Mouse (Mus musculus) liver, embryonic 14.5 days (tissue): ENCODE measurements at regions not wholly inside any gene's neighbourhood (a gene's known extent, or its start where the extent isn't known, plus 50 kb on each side); places are given as distances from the start of the nearest gene placed in this dataset.
A peak's percentile ranks its signal among the peaks of the same experiment; 100 is the strongest.
"Not testable (repeated sequence)": the region's sequence is repeated elsewhere in the genome, so short reads cannot be mapped to it uniquely, and the experiment has no call there.

Experiments
- ATAC-seq: fragments of 200-750 bp; cut with Nextera tagmentation; 2 replicates; pipeline ENCODE4 v1.8.0; 2017; ENCODE audit warnings: moderate number of reproducible peaks, mild to moderate bottlenecking, moderate library complexity; ENCODE audit not compliant: insufficient read depth
- DNase-seq, 3 experiments: peaks; one replicate each; pipeline ENCODE4 v3.0.0-alpha.2; 2012 to 2013; ENCODE audit warnings: low read depth in 3 of 3, low spot score in 3 of 3
- H3K27ac ChIP-seq: fragments of 300-500 bp; sonication (generic); 2 replicates; pipeline ENCODE4 v1.5.1; 2014; ENCODE audit warnings: moderate library complexity, mild to moderate bottlenecking, control low read depth, inconsistent platforms
- H3K27me3 ChIP-seq: fragments of 300-500 bp; sonication (generic); 2 replicates; pipeline ENCODE4 v1.6.1; 2014; ENCODE audit warnings: mild to moderate bottlenecking, low read length, moderate library complexity; ENCODE audit not compliant: control insufficient read depth, insufficient read depth
- H3K36me3 ChIP-seq: fragments of 300-500 bp; sonication (generic); replicated peaks from 2 replicates; pipeline ENCODE4 v1.6.1; 2014; ENCODE audit warnings: low read depth; ENCODE audit not compliant: control insufficient read depth, insufficient read depth
- H3K4me1 ChIP-seq, 2 experiments: fragments of 200-500 bp in 1 of 2; fragments of 300-500 bp in 1 of 2; sonication (generic) in 1 of 2; replicated peaks; 2 replicates each; pipeline ENCODE4 v1.6.1; 2012 to 2014; ENCODE audit warnings: antibody characterized with exemption in 1 of 2, inconsistent platforms in 1 of 2, low read length in 1 of 2; ENCODE audit not compliant: control insufficient read depth in 2 of 2, insufficient read depth in 2 of 2
- H3K4me2 ChIP-seq: fragments of 300-500 bp; sonication (generic); 2 replicates; pipeline ENCODE4 v1.6.1; 2014; ENCODE audit warnings: low read depth, mild to moderate bottlenecking, control low read depth, moderate library complexity
- H3K4me3 ChIP-seq, 2 experiments: fragments of 200-500 bp in 1 of 2; fragments of 300-500 bp in 1 of 2; sonication (generic) in 1 of 2; 2 replicates each; pipeline ENCODE4 v1.5.1; 2012 to 2014; ENCODE audit warnings: low read depth in 2 of 2, low read length in 2 of 2, mild to moderate bottlenecking in 2 of 2, control low read depth in 1 of 2, inconsistent platforms in 1 of 2, moderate library complexity in 1 of 2; ENCODE audit not compliant: insufficient read depth in 1 of 2
- H3K9ac ChIP-seq: fragments of 300-500 bp; sonication (generic); replicated peaks from 2 replicates; pipeline ENCODE4 v1.6.1; 2014; ENCODE audit warnings: mild to moderate bottlenecking, control low read depth, moderate library complexity
- H3K9me3 ChIP-seq: fragments of 300-500 bp; sonication (generic); 2 replicates; pipeline ENCODE4 v1.6.1; 2016; ENCODE audit warnings: low read length, mixed read lengths; ENCODE audit not compliant: control insufficient read depth
- CTCF ChIP-seq: IDR thresholded peaks from 2 replicates; pipeline ENCODE4 v1.5.1; 2016; ENCODE audit warnings: antibody characterized with exemption, low read depth, control low read depth
- EP300 ChIP-seq: IDR thresholded peaks from 2 replicates; pipeline ENCODE4 v1.6.1; 2016; ENCODE audit warnings: antibody characterized with exemption, low read depth
- WGBS: fragments of 180-500 bp; shearing (Covaris S2); extraction: QIAGEN DNeasy Blood & Tissue Kit; methylation state at CpG from one replicate; pipeline ENCODE4 v1.1.7; 2014; ENCODE audit not compliant: insufficient replicate concordance; 5-methylcytosine and 5-hydroxymethylcytosine counted together

DNA sequence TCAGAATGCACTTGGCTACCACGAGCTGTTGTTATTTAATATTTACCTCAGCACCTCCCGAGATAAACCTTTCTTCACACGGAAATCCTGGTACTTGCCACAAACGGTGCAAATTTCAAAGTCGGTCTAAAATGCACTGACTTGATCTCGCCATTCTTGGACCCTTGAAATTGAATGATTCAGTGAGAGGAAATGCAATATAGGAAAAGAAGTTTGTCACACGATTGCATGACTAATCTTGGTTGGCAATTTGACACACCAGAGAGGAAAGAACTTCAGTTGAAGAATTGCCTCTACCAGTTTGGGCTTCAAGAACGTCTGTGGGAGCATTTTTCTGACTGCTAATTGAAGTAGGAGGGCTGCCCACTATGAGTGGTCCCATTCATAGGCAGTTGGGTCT lies 93.4 kb upstream of the Cobl start:
- Histone ChIP-seq H3K27ac (no peak overlapping the region), H3K4me2 (no peak overlapping the region), H3K27me3 (no peaks in the 10 kb centered on the region), H3K4me3 (no peak overlapping the region), H3K9ac (no peak overlapping the region), H3K9me3 (no peaks in the 10 kb centered on the region), H3K36me3 (no peaks in the 10 kb centered on the region), H3K4me1 (no peaks in the 10 kb centered on the region)
- ATAC-seq (no peak), DNase-seq (no peak)
- WGBS, result 49% methylated on average over 8 of the region's 8 CpGs
- TF ChIP-seq EP300 (no peak), CTCF (no peak)

DNA sequence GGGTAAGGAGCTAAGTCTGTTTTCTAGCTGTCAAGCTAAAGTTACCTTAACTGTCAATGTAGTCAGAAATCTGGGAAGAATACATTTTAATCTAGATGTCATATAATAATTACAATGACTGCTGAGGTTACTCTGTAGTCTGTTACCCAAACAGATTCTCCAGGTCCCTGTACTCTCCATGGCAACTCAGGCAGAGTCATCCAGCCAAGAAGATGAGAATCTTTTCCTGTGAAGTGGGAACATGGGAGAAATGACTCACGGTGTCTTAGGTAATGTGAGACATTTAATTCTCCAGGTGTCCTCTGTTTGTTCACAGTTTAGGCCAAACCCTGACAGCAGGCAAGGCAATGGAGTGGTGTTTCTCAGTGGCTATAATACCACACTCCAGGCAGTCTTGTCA lies 81.0 kb upstream of the Cobl start:
- 56% methylated on average over 1 of the region's 1 CpGs for WGBS
- Histone ChIP-seq H3K4me3 (no peak overlapping the region), H3K9me3 (no peaks in the 10 kb centered on the region), H3K9ac (no peak overlapping the region), H3K36me3 (no peaks in the 10 kb centered on the region), H3K27ac (no peak overlapping the region), H3K27me3 (no peaks in the 10 kb centered on the region), H3K4me1 (no peaks in the 10 kb centered on the region), H3K4me2 (no peak overlapping the region)
- TF ChIP-seq CTCF, result no peak
- no peak for TF ChIP-seq EP300
- DNase-seq (no peak), ATAC-seq (no peak)

DNA sequence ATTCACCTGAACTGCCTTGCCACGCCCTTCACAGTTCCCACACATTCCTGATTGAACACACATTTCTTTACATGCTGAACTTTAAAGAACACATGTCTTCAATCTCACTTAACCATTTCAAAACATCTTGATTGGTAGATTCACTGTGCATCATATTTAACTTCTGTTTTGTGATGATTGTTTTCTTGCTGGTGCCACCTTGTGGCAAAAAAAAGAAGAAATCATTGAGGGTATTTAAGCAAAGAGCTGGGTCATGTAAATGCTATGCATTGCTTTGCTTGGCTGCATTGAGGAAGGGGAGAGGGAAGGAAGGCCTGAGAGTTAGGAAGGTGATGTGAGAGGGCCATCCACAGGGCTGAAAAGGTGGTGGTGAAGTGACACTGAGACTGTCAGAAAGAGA lies 78.3 kb upstream of the Cobl start:
- Histone ChIP-seq H3K4me1 (no peaks in the 10 kb centered on the region), H3K9me3 (no peaks in the 10 kb centered on the region), H3K27me3 (no peaks in the 10 kb centered on the region), H3K4me3 (no peak overlapping the region), H3K36me3 (no peaks in the 10 kb centered on the region), H3K9ac (no peak overlapping the region), H3K4me2 (no peak overlapping the region), H3K27ac (no peak overlapping the region)
- ATAC-seq (no peak), DNase-seq (no peak)
- WGBS, result 22% methylated on average over 1 of the region's 1 CpGs
- no peak for TF ChIP-seq EP300
- TF ChIP-seq CTCF, result no peak

DNA sequence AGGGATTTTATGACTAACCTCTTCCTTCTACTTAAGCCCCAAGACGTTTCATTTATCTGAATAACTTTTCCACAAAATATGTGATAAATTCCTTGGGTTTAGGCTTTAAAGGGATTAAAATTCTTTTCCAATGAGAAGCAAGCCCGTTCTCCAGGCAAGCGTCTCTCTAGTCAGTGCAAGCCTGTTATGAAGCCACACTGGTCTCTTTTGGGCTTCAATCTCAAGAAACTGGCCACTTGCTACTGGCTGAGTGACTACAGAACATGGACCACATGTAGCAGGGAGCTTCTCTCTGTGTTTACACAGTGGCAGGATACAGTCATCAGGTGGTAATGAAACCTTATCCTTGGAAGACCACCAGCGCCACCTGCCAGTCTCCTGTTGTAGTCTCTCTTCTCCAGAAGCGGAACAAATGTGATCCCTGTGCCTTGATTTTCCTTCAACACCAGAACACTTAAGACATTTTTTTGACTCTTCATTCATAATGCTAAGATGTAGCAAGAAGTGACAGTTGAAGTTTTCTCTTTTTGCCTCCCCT lies 75.6 kb upstream of the Cobl start:
- DNase-seq (no peak), ATAC-seq (no peak)
- no peaks in the 10 kb centered on the region for H3K27me3 ChIP-seq
- whole genome bisulfite sequencing, result 43% methylated on average over 5 of the region's 5 CpGs
- H3K9me3 ChIP-seq, result no peaks in the 10 kb centered on the region
- H3K36me3 ChIP-seq, result no peaks in the 10 kb centered on the region
- H3K4me2 ChIP-seq, result no peak overlapping the region
- no peak overlapping the region for H3K9ac ChIP-seq
- H3K4me3 ChIP-seq, result no peak overlapping the region
- no peaks in the 10 kb centered on the region for H3K4me1 ChIP-seq
- no peak for TF ChIP-seq EP300
- no peak for TF ChIP-seq CTCF
- H3K27ac ChIP-seq, result no peak overlapping the region

DNA sequence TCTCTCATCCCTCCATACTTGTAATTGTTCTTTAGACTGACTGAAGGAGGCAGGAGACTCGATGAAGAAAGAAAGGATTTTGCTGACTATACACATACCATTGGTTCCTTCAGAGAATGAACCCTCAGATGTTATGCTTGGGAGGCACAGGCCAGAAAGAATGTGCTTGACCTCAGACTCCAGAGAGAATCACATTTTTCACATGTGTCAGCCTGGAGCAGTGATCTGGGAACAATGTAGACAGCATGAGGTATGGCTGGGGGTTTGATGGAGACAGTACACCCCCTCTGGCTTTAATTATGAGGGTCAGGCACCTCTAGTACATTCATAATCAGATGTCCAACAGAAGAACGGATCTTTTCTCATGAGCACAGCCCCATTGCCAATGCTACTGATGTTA lies 70.3 kb upstream of the Cobl start:
- no peaks in the 10 kb centered on the region for H3K36me3 ChIP-seq
- TF ChIP-seq EP300 (no peak), CTCF (no peak)
- WGBS, result 28% methylated on average over 2 of the region's 2 CpGs
- ATAC-seq, result no peak
- no peak overlapping the region for H3K4me3 ChIP-seq
- no peaks in the 10 kb centered on the region for H3K27me3 ChIP-seq
- no peak overlapping the region for H3K9ac ChIP-seq
- H3K9me3 ChIP-seq, result no peaks in the 10 kb centered on the region
- DNase-seq, result no peak
- no peaks in the 10 kb centered on the region for H3K4me1 ChIP-seq
- no peak overlapping the region for H3K4me2 ChIP-seq
- H3K27ac ChIP-seq, result no peak overlapping the region

DNA sequence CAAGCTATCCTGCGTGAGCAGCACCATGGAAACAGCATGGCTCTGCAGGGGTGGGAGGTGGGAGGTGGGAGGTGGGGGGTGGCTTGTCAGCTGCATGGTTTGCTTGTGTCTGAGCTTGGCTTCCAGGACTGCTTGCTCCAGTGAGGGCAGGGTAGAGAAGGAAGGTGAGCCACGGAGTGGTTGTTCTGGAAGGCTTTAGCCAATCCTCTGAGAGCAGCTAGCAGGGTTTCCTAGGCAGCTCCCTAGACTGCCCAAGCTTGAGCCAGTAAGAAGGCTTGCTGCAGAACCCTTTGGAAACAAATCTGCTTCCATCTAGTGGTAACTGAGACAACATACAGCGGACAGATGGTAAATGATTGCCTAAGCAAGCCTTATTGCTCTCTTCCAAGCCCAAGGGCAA lies 67.5 kb upstream of the Cobl start:
- no peaks in the 10 kb centered on the region for H3K36me3 ChIP-seq
- no peak overlapping the region for H3K4me3 ChIP-seq
- H3K4me1 ChIP-seq, result no peaks in the 10 kb centered on the region
- DNase-seq (no peak), ATAC-seq (no peak)
- TF ChIP-seq CTCF, result peak; percentile 44
- TF ChIP-seq EP300, result no peak
- no peaks in the 10 kb centered on the region for H3K9me3 ChIP-seq
- no peak overlapping the region for H3K4me2 ChIP-seq
- H3K27me3 ChIP-seq, result no peaks in the 10 kb centered on the region
- 9% methylated on average over 3 of the region's 3 CpGs for WGBS
- H3K27ac ChIP-seq, result no peak overlapping the region
- no peak overlapping the region for H3K9ac ChIP-seq

DNA sequence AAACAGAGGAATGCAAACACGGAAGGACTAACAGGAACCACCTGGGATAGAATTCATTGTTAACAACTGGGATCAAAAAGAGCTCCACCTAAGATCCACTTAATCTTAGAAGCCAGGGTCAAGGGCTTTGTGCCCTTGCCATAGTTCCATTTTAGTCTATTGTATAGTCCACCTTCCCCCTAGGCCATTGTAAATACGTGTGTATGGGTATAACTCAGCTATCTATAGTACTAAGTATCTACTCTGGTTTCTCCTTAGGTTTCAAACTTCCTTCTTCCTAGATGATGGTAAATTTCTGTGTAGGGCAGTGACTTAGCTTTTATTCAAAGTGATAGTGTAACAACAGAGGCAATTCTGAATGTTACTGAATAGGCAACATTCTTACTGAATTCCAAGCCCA lies 57.3 kb upstream of the Cobl start:
- WGBS, result 46% methylated on average over 2 of the region's 2 CpGs
- not testable (repeated sequence) for H3K4me3 ChIP-seq, H3K4me2 ChIP-seq, H3K9me3 ChIP-seq, H3K27ac ChIP-seq, ATAC-seq, H3K4me1 ChIP-seq, H3K9ac ChIP-seq, DNase-seq, H3K36me3 ChIP-seq, H3K27me3 ChIP-seq
